Mouse (Mus musculus): ENCODE measurements around the gene Npy4r. TPM values are rescaled to one million over a fixed set of nuclear protein-coding genes. Genes with fewer than 3 reads are reported as not detected.

Npy4r gene
- polyA plus RNA-seq, 1 experiment from 2014 or later: not detected

DNA sequence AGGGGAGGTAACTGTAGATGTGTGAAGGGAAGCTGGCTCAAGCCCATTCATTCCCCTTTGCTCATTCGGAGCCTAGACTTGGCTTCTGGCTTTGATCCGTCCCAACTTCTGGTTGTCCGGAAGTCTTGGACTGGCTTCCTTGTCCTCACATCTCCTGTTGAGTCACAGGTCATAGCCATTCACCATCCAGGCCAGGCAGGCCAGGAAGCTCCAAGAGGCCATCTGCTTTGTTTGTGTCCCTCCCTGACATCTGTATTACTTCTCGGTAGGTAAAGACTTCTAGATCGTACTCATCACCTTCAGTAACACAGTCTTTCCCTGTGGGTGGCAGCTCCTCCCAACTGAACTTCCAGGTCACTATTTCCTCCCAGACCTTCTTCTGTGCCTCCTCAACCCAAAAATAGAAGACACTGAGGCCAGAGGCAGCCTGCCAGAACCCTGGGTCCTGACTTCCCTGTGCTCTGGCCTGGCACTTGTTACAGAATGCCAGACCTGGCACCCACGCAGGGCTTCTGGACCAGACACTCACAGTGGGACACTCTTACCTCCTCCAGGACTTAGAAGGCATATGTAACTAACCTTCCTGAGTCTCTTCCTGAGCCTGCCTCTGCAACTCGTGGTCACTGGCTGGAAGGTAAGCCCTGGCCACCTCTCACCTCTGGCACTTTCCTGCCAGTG, 33.1 kb downstream of the Npy4r start:
- 72% methylated on average over 7 of the region's 7 CpGs for WGBS
- no peak for ATAC-seq (ENCODE audit: insufficient number of reproducible peaks, insufficient read depth, low FRiP score, low TSS enrichment, low read depth)
- Histone ChIP-seq H3K4me2 (no peak overlapping the region), H3K4me3 (replicated peaks) (no peak overlapping the region), H3K9ac (replicated peaks) (no peak overlapping the region), H3K4me1 (replicated peaks) (no peaks in the 10 kb centered on the region), H3K36me3 (no peaks in the 10 kb centered on the region), H3K27ac (no peak overlapping the region), H3K9me3 (no peaks in the 10 kb centered on the region), H3K27me3 (no peaks in the 10 kb centered on the region)

DNA sequence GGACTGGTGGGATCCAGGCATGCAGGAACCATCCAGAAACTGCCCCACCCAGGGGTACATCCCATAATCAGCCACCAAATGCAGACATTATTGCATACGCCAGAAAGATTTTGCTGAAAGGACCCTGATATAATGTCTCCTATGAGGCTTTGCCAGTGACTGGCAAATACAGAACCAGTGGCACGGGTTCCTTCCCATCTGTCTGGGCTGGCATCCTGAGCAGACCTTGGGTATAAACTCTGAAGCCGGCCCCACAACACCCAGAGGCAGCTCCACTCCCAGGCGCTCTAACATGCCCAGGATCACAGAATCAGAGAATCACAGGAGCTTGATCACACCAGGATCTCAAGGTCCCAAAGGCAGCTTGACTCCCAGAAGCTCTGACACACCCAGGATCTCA, 38.0 kb downstream of the Npy4r start:
- no peaks in the 10 kb centered on the region for H3K36me3 ChIP-seq
- 82% methylated on average over 4 of the region's 4 CpGs for WGBS

DNA sequence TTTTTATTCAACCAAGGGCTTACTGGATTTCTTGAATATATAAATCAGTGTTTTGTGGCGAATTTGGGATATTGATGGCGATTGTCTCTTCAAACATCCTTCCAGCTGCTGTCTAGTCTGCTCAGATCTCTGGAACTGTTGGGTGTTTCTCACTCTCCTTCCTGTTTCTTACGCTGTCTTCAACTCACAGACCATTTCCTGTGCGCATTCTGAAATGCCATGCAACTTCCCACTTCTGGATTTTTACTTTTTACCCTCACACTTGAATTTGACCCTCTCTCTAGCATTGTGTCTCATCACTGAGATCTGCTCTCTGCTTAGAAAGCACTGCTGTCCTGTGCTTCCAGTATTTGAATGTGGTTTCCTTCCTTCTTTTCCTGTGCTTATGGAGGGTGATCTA, 44.7 kb downstream of the Npy4r start:
- ATAC-seq (ENCODE audit: insufficient number of reproducible peaks, insufficient read depth, low FRiP score, low TSS enrichment, low read depth): no peak
- Histone ChIP-seq H3K27ac (no peak overlapping the region), H3K36me3 (no peaks in the 10 kb centered on the region), H3K4me3 (replicated peaks) (no peak overlapping the region), H3K27me3 (no peaks in the 10 kb centered on the region), H3K9me3 (no peaks in the 10 kb centered on the region), H3K4me2 (no peak overlapping the region), H3K4me1 (replicated peaks) (peaks cover 2% of the 10 kb centered on the region; the same call in 1 of the 2 replicates), H3K9ac (replicated peaks) (no peak overlapping the region)
- WGBS: 86% methylated on average over 4 of the region's 4 CpGs

More for the DNA sequence above, 38.0 kb downstream of the Npy4r start:
- no peak overlapping the region for H3K27ac ChIP-seq
- H3K4me2 ChIP-seq: no peak overlapping the region
- no peak overlapping the region for H3K4me3 ChIP-seq (replicated peaks)
- H3K4me1 ChIP-seq (replicated peaks): no peaks in the 10 kb centered on the region
- H3K27me3 ChIP-seq: no peaks in the 10 kb centered on the region
- no peak for ATAC-seq (ENCODE audit: insufficient number of reproducible peaks, insufficient read depth, low FRiP score, low TSS enrichment, low read depth)
- no peaks in the 10 kb centered on the region for H3K9me3 ChIP-seq
- H3K9ac ChIP-seq (replicated peaks): no peak overlapping the region

DNA sequence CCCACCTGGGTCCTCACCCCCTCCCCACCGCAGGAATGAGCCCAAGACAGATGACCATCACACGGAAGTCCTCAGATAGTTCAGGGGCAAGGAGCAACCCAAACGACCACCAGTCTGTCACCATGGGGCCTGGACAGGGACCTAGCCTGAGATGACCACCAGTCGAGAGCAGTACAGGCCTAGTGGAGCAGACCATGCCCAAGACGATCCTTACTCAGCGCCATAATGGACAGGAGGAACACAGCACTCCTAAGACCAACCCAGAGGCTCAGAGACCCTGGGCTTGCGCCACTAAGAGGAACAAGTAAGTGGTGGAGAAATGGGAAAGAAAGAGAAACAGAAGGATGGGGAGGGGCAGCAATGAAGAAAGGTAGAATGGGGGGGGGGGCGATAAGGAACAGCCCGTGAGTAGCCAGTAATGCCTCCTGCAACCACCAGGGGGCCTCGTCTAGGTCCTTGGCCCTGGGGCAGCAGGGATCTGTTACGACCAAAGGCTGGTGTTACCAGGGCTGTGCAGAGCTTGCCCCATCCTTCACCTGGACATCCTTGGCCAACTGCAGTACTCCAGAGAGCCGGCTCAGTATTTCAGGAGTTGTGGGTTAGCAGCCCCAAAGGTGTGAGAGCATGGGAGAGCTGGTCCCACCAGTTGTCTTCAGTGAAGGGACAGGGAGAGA, 45.8 kb downstream of the Npy4r start:
- Histone ChIP-seq H3K27ac (no peak overlapping the region), H3K9ac (replicated peaks) (no peak overlapping the region), H3K4me1 (replicated peaks) (peaks cover 5% of the 10 kb centered on the region; the same call in 1 of the 2 replicates), H3K4me3 (replicated peaks) (no peak overlapping the region), H3K9me3 (no peaks in the 10 kb centered on the region), H3K4me2 (no peak overlapping the region), H3K27me3 (no peaks in the 10 kb centered on the region), H3K36me3 (no peaks in the 10 kb centered on the region)
- ATAC-seq (ENCODE audit: insufficient number of reproducible peaks, insufficient read depth, low FRiP score, low TSS enrichment, low read depth): peak; percentile 37; the same call in 1 of the 2 replicates
- 57% methylated on average over 12 of the region's 12 CpGs for WGBS

DNA sequence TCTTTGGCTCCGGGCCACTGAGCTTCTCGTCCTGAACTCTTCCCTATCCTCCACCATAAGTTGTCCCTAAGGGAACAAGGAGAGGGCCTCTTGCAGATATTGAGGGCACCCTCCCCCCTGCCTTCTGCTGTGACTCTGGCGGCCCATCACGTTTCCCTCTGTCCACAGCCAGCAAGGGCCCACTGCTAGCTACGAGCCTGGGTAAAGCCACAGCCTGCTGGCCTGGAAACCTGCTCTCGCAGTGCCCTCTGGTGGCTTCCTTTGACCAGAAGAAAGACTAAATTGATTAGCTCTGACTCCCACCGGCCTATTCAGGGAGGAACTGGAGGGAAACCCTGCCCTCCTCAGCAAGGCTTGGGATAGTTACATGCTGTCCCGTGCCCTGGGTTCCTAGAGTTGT, 47.4 kb downstream of the Npy4r start:
- H3K9me3 ChIP-seq: no peaks in the 10 kb centered on the region
- no peaks in the 10 kb centered on the region for H3K36me3 ChIP-seq
- H3K27me3 ChIP-seq: no peaks in the 10 kb centered on the region
- H3K4me1 ChIP-seq (replicated peaks): peaks cover 5% of the 10 kb centered on the region; the same call in 1 of the 2 replicates
- H3K9ac ChIP-seq (replicated peaks): no peak overlapping the region
- H3K4me2 ChIP-seq: no peak overlapping the region
- no peak overlapping the region for H3K27ac ChIP-seq
- WGBS: 24% methylated on average over 8 of the region's 8 CpGs
- H3K4me3 ChIP-seq (replicated peaks): no peak overlapping the region
- ATAC-seq (ENCODE audit: insufficient number of reproducible peaks, insufficient read depth, low FRiP score, low TSS enrichment, low read depth): no peak

DNA sequence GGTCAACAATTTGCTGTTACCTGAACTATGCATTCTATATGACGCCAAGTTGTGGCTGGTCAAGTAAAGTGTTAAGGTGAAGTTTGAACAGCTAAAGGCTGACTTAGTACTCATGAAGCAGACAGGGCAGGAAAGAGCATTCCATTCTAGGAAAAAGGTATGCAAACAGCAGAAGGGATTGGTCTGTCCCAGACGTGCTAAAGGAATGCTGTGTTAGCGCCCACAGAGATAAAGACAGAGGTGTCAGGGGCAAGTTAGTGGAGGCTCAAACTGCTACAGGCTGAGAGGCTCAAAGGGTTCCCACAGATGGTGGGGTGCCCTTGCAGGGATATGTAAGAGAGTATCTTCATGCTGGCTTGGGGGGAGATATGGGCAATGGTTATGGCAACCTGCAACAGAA, 48.4 kb downstream of the Npy4r start:
- H3K27me3 ChIP-seq: no peaks in the 10 kb centered on the region
- H3K36me3 ChIP-seq: no peaks in the 10 kb centered on the region
- H3K9ac ChIP-seq (replicated peaks): no peak overlapping the region
- H3K4me2 ChIP-seq: no peak overlapping the region
- H3K4me3 ChIP-seq (replicated peaks): no peak overlapping the region
- 72% methylated on average over 3 of the region's 3 CpGs for WGBS
- no peak for ATAC-seq (ENCODE audit: insufficient number of reproducible peaks, insufficient read depth, low FRiP score, low TSS enrichment, low read depth)
- peaks cover 5% of the 10 kb centered on the region; the same call in 1 of the 2 replicates for H3K4me1 ChIP-seq (replicated peaks)
- H3K9me3 ChIP-seq: no peaks in the 10 kb centered on the region
- no peak overlapping the region for H3K27ac ChIP-seq

DNA sequence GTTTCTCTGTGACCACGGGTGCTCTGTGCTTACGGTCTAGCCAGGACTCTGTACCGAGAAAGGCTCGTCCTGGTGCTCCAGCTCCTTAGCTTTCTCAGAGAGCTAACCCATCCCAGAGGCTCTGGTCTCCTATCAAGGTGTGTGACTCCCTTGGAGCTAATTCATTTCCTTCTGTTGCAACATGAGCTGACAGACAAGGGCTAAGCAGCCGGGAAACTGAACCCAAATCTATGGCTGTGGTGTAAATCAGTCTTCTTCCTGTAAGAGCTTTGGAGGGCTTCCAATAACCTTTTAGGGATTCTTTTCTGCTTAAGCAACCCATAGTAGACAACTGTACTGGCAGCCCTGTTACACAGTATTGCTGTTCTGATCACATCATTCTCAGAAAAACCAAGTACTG, 49.7 kb downstream of the Npy4r start, which contains the start of gene A630023A22Rik:
Gene A630023A22Rik, minus strand, starts transcription at position 154 of the 400 bp plus-strand sequence.
- no peak within 1 kb of the TSS for H3K27ac ChIP-seq
- H3K36me3 ChIP-seq: no peaks in the 10 kb centered on the region
- H3K9me3 ChIP-seq: no peaks in the 10 kb centered on the region
- no peaks in the 10 kb centered on the region for H3K27me3 ChIP-seq
- no peak for ATAC-seq (ENCODE audit: insufficient number of reproducible peaks, insufficient read depth, low FRiP score, low TSS enrichment, low read depth)
- no peak within 1 kb of the TSS for H3K4me2 ChIP-seq
- H3K4me3 ChIP-seq (replicated peaks): no peak within 1 kb of the TSS
- H3K9ac ChIP-seq (replicated peaks): no peak within 1 kb of the TSS
- peaks cover 5% of the 10 kb centered on the region; the same call in 1 of the 2 replicates for H3K4me1 ChIP-seq (replicated peaks)
- 67% methylated on average over 5 of the region's 5 CpGs for WGBS

DNA sequence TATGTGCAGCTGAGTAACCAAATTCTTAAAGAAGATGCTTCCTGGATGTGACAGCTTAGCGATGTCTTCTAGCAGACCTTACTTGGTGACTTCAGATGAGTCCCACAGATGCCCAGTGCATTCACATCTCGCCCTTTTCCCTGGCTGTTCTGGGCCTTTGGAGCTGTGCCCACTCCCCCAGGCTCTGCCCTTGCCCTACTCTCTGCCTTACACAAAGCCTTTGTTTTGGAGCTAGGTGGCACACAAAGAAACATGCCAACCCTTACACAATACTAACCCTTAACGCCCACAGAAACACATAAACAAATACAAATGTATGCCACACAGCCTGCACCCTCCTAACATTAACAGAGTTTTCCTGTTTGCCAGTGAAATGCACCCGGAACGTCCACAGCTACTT, 56.1 kb downstream of the Npy4r start:
- H3K9ac ChIP-seq (replicated peaks): no peak overlapping the region
- H3K9me3 ChIP-seq: no peaks in the 10 kb centered on the region
- no peak overlapping the region for H3K4me3 ChIP-seq (replicated peaks)
- H3K27ac ChIP-seq: no peak overlapping the region
- H3K4me2 ChIP-seq: no peak overlapping the region
- 80% methylated on average over 5 of the region's 5 CpGs for WGBS
- H3K36me3 ChIP-seq: no peaks in the 10 kb centered on the region
- no peaks in the 10 kb centered on the region for H3K27me3 ChIP-seq
- no peak for ATAC-seq (ENCODE audit: insufficient number of reproducible peaks, insufficient read depth, low FRiP score, low TSS enrichment, low read depth)
- no peaks in the 10 kb centered on the region for H3K4me1 ChIP-seq (replicated peaks)

Other genes with a start within 250 kb of the Npy4r start
- 11.9 and 14.2 TPM in 2 replicates for gene Gdf10, start 228.9 kb downstream of the Npy4r start, polyA plus RNA-seq (2016; fragmentation: Nextera tagmentation; extraction: Ambion mirVana)
- gene Gdf2, start 211.4 kb downstream of the Npy4r start, polyA plus RNA-seq (2016; fragmentation: Nextera tagmentation; extraction: Ambion mirVana): not detected in 2 replicates
- gene Rbp3, start 198.5 kb downstream of the Npy4r start, polyA plus RNA-seq (2016; fragmentation: Nextera tagmentation; extraction: Ambion mirVana): not detected in 2 replicates
- 0.10 and 0.18 TPM in 2 replicates for gene Zfp488, start 173.7 kb downstream of the Npy4r start, polyA plus RNA-seq (2016; fragmentation: Nextera tagmentation; extraction: Ambion mirVana)
- not detected in 2 replicates for gene Gm30083, start 137.3 kb downstream of the Npy4r start, polyA plus RNA-seq (2016; fragmentation: Nextera tagmentation; extraction: Ambion mirVana)
- gene Gm5460, start 135.7 kb downstream of the Npy4r start, polyA plus RNA-seq (2016; fragmentation: Nextera tagmentation; extraction: Ambion mirVana): not detected in 2 replicates
- gene Antxrl, start 99.8 kb downstream of the Npy4r start, polyA plus RNA-seq (2016; fragmentation: Nextera tagmentation; extraction: Ambion mirVana): not detected in 2 replicates
- gene Anxa8, start 66.5 kb downstream of the Npy4r start, polyA plus RNA-seq (2016; fragmentation: Nextera tagmentation; extraction: Ambion mirVana): 6.0 and 6.1 TPM in 2 replicates
- gene A630023A22Rik, start 49.7 kb downstream of the Npy4r start, polyA plus RNA-seq (2016; fragmentation: Nextera tagmentation; extraction: Ambion mirVana): not detected in 2 replicates
- gene Gprin2, start 49.2 kb upstream of the Npy4r start, polyA plus RNA-seq (2016; fragmentation: Nextera tagmentation; extraction: Ambion mirVana): 1.7 and 2.4 TPM in 2 replicates
- gene Syt15, start 67.1 kb upstream of the Npy4r start, polyA plus RNA-seq (2016; fragmentation: Nextera tagmentation; extraction: Ambion mirVana): 0.12 and 0.16 TPM in 2 replicates
- gene Shld2, start 158.0 kb upstream of the Npy4r start, polyA plus RNA-seq (2016; fragmentation: Nextera tagmentation; extraction: Ambion mirVana): 14.9 and 15.8 TPM in 2 replicates
- gene Glud1, start 158.2 kb upstream of the Npy4r start, polyA plus RNA-seq (2016; fragmentation: Nextera tagmentation; extraction: Ambion mirVana): 86.5 and 93.6 TPM in 2 replicates
- gene Fam25c, start 202.9 kb upstream of the Npy4r start, polyA plus RNA-seq (2016; fragmentation: Nextera tagmentation; extraction: Ambion mirVana): 0.84 TPM in 1 of 2 replicates, not detected in the other
- gene Sncg, start 222.3 kb upstream of the Npy4r start, polyA plus RNA-seq (2016; fragmentation: Nextera tagmentation; extraction: Ambion mirVana): 3.5 and 7.5 TPM in 2 replicates
- 6.7 and 6.8 TPM in 2 replicates for gene Mmrn2, start 223.0 kb upstream of the Npy4r start, polyA plus RNA-seq (2016; fragmentation: Nextera tagmentation; extraction: Ambion mirVana)

Measured in limb, embryonic 12.5 days (tissue).